Mouse (Mus musculus) urinary bladder, adult 18-20 months (tissue): ENCODE data around the gene Zc3h7b.

Source experiments
- DNase-seq, 2 experiments: peaks; one replicate each; pipeline ENCODE4 v3.0.0; 2022; ENCODE audit warnings: low spot score in 2 of 2, mixed read lengths in 2 of 2

Gene Zc3h7b

DNA sequence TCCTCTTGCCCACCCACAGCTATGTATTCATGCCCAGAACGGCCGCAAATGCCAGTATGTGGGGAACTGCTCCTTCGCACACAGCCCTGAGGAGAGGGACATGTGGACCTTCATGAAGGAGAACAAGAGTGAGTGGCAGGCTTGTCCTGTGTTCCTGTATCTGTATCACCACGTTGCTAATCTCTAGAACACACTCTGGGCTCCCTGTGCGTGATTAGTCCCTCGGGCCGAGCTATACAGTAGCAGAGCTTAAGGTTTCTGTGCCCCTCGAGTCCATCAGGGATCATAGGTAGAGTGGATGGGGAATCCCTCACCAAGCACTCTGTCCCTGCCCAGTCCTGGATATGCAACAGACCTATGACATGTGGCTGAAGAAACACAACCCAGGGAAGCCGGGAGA is 47.6 kb downstream of the Zc3h7b start:
- DNase-seq: no peak

DNA sequence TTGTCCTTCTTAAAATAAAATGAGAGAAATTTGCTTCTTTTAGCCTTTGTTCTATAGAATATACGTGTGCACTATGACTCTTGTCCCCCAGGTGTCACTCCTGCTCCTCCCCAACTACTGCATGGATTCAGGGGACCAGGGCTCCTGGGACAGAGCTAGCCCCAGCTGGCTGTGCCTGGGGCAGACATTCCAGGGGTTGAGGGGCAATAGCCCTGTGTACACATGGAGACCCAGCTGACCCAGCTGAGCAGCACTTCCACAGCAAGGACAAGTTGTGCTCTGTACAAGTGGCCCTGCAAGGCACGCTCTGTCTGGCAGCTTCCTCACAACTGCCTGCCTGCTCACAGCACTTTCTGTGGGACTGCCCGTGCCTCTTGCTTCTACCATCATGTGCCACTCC is 51.4 kb downstream of the Zc3h7b start:
- DNase-seq: no peak

DNA sequence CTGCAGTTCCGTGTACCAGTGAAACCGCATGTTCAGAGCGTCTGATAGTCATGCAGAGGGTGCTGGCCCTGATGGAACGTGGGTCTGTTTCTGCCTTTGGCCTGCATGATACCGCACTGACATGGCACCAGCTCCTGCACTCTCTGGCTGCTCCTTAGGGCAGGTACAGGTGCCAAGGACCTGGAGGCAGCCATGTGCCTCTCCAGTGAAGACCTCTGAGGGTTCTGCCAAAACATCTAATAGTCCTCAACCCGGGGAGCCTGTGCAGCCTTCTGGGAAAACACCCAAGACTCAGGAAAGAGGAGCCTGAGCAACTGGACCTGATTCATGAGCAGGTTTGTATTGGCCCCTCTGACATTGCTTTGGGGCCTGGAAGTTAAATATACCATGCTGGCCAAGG is 53.0 kb downstream of the Zc3h7b start:
- DNase-seq: no peak

DNA sequence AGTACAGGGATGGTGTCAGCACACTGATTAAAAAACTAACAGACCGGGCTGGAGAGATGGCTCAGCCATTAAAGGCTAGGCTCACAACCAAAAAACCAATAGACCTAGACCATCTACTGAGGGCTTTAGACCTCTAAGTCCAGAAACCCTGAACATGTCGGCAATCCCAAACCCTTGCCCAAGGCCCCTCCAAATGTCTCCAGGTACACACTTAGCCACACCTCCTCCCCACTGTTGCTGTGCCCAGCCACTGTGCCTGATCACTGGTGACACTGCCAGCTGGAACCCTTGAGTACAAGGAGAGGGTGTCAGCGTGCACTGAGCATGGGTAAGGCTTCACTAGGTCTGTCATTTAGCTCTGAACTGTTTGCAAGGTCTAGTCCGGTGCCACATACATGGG is 53.6 kb downstream of the Zc3h7b start:
- no peak for DNase-seq

DNA sequence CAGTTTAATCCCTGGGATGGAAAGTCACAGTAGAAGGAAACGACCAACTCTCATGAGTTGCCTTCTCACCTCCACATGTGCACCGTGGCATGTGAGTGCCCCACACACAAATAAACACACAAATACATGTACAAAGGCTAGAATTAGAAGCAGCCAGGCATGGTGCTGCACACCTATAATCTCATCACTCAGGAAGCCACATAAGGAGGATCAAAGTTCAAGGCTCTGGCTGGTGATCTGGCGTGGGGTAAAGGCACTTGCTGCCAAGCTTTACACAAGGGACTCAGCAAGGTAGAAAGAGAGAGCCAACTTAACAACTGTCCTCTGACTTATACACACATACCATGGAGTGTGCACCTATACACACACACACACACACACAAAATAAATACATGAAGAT is 55.5 kb downstream of the Zc3h7b start:
- DNase-seq: no peak

DNA sequence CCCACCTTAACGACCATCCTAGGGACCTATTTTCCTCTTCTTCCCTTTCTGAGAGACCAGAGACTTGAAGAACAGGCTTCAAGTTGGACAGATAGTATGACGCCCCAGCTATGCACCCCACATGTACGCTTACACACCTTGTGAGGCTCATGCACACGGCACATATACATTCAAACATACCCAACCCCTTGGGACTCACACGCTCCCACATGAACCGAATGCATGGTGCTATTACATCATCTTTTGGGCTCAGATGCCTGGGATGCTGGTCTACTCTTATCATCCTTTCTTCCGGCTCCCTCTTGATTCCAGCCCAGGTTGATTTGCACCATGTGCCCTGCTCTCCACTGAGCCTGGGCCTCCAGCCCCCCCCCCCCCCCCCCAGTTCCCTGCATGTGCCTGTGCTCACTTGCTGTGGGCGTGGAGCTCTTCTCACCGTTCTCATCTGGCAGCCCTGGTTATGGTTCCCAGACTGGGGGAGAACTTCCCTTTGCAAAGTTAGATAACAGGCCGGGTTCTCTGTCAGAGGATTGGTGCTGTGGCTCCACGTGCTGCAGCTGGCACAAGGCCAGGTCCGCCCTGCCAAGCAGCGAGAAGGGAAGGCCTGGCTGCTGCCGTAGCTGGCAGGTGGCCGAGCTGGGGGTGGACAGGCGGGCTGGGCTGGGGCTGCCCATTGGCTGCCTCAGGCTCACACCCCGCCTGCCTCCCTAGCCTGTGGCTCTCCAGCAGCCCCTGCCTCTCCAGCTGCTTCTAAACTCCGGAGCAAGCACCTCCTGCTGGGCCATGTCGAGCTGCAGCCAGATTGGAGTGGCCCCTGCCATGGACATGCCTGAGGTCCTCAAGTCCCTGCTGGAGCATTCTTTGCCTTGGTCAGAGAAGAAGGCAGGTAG is 57.4 kb downstream of the Zc3h7b start, which contains the start of gene Tef:
Gene Tef, plus strand, starts transcription at position 421 of the 890 bp plus-strand sequence.
- DNase-seq: peak; percentile 97 to 99

DNA sequence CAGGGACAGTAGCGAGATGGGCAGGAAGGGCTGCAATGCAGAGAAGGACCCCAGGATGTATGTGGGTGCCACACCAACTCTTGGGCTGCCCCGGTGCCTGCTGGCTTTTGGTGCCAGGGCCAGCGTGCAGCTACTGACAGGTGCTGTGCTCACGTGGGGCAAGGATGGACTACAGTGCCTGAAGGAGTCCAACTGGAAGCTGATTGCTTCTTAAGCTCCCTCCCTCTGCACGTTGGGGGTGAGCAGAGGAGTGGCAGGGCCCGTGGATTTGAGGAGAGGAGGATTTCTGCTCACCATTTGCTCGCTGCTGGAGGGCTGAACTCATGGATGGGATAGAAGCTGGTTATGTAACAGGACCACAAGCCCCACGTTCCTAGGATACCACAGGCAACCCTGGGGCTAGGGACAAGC is 58.1 kb downstream of the Zc3h7b start:
- DNase-seq: peak in 1 of 2 experiments; percentile 35

DNA sequence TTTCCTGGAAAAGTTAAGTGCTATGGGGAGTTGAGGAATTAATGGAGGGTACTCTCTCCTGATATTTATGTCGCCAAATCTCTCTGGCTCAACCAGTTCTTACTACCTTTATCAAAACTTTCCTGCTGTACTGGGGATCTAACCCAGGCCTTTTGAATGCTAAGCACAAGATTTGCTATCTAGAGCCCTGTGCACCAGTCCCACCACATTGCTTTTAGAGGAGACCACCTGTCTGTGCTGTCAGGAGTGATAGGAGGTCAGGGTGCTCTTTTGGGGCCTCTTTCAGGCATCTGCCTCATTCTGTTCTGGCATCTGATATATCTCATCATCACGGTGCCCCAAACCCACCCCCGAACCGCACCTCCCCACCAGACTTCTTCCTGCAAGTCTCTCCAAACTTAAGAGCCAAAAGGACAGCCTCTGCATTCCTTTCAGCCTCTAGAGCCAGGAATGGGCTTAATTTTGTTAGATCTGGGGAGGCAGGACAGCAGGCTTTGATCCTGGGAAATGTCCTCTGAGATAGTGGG is 58.6 kb downstream of the Zc3h7b start:
- no peak for DNase-seq

DNA sequence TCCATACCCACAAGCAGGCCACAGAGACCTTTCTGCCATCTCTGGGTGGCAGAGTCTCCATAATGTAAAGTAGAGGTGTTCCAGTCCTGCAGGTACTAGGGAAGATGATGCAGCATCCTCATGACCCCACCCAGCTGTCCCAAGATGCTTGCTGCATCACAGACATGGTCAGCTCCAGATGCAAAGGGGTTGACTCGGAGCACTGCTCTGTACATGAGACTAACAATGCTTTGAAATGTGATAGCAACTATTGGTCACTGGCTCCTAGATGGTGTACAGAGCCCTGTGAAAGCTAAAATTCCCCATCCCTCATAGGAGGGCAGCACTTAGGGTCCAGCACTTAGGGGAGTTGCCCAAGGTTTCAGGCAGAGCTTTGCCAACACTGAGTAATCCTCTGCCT is 59.3 kb downstream of the Zc3h7b start:
- no peak for DNase-seq

DNA sequence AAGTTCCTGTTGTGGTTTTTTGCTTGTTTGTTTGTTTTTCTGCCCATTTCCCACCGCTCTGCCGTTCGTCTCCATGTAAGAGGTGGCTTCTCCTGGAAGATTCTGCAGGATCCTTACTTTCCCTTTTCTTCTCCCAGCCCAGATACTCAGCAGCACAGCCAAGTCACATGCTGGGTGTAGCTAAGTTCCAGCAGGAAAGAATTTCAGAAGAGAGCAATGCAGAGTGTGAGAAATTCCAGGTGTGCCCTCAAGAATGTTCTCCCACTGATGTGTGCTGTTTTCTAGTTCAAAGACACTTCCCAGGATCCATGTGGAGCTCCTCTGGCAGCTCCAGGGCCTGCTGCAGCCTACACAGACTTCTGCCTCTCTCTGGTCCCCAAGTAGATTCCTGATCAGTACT is 60.0 kb downstream of the Zc3h7b start:
- DNase-seq: no peak

DNA sequence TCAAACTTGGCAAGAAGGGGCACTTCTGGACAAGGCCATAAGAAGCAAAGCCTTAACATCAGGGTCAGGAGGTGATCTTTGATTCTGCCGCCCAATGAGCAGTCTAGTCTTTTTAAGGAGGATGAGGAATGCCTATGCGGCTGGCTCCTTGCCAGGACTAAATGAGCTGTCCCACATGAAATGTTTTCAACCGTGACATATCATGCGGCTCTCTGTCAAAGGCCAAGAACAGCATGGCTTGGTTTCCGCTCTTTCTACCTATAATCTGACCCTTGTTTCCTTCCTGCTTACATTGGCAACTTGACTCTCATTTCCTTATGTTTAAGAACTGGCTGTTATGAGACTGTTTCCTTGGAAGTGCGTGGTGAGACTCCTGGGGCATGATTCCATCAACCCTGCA is 60.8 kb downstream of the Zc3h7b start:
- DNase-seq: no peak

DNA sequence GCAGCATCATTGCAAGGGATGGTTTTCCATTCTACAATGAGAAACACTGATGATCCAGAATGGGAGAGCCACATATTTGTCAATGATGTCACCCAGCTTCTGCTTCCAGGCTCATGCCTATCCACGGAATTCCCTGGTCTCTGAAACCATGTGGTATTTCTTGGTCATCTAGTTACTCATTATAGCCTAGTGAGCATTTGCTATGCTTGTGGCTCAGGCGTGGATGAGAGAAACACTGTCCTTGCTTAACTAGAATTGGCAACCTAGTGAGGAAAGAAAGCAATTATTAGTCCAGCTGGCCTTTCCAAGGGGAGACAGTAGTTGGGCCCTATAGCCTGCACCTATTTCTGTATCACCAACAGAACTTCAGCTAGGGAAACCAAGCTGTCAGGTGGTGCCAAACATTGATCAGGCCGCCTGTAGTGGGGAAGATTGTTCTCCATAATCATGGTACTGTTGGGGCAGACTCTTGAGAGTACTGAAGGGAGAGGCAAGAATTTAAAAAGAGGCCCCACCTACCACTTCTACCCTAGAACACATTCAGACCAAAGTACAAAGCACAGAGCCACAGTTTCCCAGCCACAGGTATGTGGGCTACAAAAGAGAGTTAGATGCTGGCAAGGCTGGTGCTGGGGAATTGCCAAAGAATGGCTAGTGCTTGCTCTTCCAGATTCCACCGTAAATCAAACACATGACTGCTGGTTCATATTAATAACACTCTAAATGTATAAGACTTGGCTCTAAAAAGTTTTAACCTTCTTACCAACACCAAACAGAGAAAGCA is 62.0 kb downstream of the Zc3h7b start:
- DNase-seq: no peak

DNA sequence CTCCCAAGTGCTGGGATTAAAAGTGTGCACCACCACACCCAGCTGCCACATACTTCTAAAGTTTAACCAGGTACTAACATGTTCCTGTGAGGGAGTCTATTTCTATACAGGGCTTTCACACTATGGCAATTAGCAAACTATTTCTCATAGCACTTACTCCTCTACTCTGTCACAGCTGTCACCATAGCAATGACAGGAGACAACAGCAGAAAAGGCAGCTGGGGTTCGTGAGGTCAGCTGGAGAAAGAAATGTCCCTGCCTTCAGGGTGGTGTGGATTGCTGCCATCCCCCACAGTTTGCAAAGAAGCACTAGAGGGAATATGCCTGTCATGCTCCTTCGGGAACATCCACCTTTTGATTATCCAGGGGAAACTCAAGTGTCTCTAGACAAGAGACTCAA is 63.9 kb downstream of the Zc3h7b start:
- DNase-seq: no peak

DNA sequence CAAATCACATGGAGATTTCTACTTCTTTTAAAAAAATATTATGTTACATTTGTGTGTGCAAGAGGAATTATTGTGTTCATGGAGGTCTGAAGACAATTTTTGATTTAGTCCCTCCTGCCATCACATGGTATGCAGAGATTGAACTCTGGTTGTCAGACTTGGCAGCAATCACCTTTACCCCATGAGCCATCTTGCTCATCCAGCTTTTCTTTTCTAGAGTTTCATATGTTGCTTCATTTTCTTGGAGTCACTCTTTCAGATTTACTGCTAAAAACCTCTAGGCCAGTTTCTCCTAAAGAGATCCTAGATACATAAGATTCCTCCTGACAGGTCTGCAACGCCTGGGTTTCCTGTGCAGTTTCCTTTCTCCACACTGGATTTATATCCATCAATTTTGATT is 64.7 kb downstream of the Zc3h7b start:
- no peak for DNase-seq

DNA sequence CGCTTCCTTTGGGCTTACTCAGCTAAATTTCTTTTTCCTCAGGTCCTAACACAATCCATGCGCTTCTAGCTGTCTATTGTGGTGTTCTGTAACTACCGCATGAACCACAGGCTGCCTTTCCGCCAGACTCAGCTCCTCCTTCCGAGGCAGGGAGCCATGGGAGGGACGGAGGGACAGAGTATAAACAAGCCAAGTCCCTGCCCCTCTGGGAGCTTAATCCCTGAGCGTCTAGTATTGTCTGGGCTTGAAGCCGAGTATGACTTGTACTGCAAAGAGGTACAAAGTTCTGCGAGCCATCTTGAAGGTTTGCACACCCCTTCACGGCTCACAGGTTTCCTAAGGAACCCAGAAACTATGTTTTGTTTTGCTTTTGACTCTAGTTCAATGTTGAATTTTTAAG is 65.3 kb downstream of the Zc3h7b start:
- peak; percentile 73 to 93 for DNase-seq

DNA sequence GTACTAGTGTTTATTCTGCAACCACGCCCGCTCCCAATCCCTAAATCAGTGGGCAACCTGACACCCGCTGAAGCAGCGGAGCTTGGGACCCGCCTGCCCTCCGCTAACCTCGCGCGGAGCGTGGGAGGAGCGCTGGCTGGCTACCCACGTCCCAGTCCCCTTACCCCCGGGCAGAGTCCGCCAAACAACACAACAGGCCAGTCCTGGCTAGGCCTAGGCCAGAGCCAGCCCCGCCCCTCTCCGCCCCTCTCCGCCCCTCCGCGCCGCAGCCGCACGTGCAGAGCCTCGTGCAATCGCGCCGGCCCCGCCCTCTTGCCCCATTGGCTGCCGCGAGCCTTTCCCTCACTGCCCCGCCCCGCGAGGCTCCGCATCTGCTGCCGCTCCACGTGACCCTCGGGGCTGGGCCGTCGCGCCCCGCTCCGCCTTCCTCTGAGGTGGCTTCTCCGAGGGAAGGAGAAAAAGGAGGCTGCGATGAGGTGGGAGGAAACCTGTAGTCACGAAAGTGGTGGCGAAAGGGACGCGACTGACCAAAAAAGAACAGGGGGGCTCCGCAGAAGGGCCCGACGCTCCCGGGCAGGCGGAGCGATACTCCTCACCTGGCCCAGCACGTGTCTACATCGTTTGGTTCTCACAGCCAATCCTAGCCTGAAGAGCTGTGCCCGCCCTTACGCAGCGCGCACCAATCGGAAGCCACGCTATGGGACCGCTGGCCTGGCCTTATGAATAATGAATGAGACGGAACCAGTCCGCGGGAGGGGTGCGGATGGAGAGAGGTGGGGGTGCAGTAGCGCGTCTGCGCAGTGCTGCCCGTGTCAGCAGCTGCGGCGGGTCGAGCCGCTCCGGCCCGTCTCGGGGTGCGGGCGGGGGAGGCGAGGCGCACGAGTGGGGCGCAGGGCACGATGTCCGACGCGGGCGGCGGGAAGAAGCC is 66.1 kb downstream of the Zc3h7b start:
- DNase-seq: peak; percentile 93 to 97

DNA sequence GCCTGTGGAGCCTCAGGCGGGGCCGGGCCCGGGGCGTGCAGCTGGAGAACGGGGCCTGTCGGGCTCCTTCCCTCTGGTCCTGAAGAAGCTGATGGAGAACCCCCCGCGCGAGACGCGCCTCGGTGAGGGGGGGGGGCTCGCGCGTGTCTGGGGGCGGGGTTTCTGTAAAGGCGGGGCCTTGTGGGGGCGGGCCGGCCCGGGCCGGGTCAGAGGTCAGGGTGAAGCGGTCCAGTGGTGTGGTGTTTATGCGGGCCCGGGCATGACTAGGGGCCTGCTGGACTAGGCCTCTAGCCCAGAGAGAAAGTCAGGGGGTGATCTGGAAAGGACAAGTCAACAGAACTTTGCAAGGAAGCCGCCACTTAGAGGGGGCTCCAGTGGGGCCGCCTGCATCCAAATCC is 66.7 kb downstream of the Zc3h7b start:
- DNase-seq: no peak

DNA sequence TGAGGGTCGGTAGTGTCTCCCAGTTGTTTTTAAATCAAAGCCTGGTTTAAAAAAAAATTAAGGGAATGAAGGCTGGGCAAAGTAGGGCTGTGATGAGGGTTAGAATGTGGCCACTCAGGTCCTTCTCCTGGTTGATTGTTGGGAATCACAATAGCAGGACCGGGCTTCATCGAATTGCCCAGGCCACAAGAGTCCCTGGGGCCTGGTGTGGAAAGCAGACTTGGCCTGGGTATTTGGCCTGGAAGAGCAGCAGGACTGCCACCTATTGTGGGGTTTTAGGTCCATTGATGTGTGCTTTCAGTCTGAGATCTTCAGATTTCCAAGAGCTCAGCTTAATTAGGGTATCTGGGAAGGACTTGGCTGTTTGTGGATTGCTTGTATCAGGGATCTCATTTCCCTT is 67.4 kb downstream of the Zc3h7b start:
- DNase-seq: no peak

DNA sequence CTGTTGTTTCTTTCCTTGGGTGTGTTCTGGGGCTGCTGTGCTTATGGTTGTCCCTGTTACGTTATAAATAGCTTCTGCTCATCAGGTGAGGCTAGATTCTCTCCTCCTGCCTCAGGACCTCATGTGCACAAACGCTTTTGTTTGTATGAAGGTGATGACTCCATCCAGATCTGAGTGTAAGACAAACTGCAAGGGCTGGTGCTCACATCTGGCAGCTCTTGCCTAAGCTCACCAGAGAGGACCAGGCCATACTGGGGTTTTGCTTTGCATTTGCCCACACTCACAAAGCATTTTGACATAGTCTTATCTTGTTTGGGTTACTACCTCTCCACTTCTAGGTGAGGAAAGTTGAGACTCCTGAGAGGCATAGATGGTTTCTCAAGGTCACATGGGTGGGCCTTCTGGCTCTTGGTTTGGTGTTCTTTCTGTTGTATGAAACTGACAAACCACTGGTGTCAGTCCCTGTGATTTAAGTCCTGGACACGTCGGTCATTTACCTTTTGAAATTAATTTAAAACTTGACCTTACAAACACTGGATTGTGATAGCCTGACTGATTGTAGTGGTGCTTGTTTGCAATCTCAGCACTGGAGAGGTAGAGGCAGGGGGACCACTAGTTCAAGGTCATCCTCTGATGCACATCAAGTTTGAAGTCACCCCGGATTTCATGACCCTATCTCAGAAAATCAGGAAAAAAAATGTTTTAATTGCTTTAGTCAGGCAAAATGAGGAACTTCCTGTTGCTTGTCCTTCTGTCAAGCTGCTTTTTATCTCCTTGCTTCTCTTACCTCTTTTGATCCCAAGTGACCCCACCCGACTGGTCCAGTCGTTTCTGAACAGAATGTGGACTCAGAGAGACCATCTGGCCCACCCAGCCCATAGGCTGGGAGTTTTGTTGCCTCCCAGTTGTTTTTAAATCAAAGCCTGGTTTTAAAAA is 68.1 kb downstream of the Zc3h7b start:
- DNase-seq: no peak

DNA sequence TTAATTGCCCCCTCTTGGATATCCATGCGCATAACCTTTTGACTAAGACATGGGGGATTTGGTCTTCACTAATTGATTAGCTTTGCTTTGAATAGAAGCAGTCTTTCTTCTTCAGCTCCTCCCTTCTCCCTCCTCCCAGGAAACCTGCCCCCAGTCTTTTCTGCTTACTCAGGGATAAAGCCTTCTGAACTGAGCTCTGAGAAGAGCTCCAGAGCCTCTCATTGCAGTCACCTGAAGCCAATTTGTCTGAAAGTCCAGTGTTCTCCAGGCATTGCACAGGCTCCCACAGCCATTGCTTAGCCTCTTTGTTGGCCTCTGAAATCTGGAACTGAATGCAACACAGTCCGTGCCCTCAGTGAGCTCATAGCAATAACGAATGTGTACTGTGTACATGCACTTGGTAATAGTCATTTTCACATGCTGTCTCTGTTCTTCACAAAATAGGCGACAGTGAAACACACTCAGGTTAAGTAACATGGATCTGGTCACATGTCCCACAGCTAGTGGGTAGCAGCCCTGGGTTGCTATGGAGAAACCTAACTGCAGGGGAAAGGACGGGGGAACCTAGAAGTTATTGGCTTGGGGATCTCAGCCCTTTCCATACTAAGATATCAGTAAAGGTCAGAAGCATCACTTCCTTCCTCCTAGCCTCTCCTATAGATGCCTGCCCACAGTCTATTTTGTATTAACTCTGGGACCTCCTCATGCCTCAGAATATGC is 69.3 kb downstream of the Zc3h7b start:
- DNase-seq: no peak
